Mouse (Mus musculus): Measurements from ENCODE around the gene Slc9a8. TPM values are rescaled to one million over a fixed set of nuclear protein-coding genes. Genes with fewer than 3 reads are reported as not detected.

Gene Slc9a8
- polyA plus RNA-seq, 1 experiment: 23.4 TPM

DNA sequence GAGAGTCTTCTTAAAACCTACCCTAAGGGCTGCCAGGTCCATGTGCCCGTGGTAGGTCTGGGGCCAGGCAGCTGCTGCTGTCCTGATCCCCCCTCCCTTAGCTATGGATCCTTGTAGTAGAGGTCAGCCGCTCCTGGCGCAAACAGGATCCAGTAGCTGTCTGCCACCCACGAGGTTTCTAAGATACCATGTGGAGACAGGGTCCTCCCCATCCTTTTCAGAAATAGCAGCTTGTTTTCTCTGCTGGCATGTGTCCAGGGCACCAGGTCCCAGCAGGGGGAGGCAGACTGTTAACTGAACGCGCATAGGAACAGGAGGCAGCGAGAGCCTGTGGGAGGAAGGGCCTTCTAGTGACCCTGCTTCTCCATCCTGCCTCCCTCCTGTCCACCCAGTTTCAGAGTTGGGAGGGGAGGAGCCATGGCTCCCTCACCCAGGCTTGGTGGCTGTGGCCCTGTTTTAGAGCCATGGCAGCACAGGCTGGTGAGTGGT, 54.7 kb downstream of the Slc9a8 start:
- no peak overlapping the region for H3K4me3 ChIP-seq (ENCODE audit: insufficient read depth, low read length)
- no peak for TF ChIP-seq POLR2A (IDR thresholded peaks at IDR 0.05; ENCODE audit: borderline replicate concordance, low read depth, low read length)
- no peak for TF ChIP-seq CTCF (IDR thresholded peaks at IDR 0.05; ENCODE audit: low read depth, low read length)
- peak overlapping the region; percentile 78 for H3K27ac ChIP-seq (ENCODE audit: insufficient read depth, low read depth, low read length)
- peaks cover 23% of the 10 kb centered on the region for H3K4me1 ChIP-seq (ENCODE audit: control insufficient read depth, insufficient read depth, low read length)

DNA sequence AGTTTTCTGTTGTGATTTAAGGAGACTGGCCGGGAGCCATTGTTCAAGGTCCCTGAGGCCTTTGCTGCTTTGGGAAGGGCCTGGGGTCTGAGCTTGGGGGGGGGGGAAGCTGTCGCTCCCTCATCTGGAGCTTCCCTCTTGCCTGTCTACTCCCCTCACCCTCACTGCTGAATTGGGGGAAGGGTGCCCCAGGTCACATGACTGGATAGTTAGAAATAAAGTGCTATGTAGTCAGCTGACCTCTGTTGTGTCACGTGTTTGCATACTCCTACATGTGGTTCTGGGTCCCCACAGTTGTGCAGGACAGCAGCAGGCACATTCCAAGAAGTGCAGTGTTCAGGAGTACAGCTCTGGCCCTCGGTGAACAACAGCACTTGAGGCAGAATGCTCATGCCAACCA, 55.2 kb downstream of the Slc9a8 start:
- H3K4me1 ChIP-seq (ENCODE audit: control insufficient read depth, insufficient read depth, low read length): peaks cover 23% of the 10 kb centered on the region
- TF ChIP-seq CTCF (IDR thresholded peaks at IDR 0.05; ENCODE audit: low read depth, low read length) (no peak), POLR2A (IDR thresholded peaks at IDR 0.05; ENCODE audit: borderline replicate concordance, low read depth, low read length) (no peak)
- peak overlapping the region; percentile 78 for H3K27ac ChIP-seq (ENCODE audit: insufficient read depth, low read depth, low read length)
- H3K4me3 ChIP-seq (ENCODE audit: insufficient read depth, low read length): no peak overlapping the region

DNA sequence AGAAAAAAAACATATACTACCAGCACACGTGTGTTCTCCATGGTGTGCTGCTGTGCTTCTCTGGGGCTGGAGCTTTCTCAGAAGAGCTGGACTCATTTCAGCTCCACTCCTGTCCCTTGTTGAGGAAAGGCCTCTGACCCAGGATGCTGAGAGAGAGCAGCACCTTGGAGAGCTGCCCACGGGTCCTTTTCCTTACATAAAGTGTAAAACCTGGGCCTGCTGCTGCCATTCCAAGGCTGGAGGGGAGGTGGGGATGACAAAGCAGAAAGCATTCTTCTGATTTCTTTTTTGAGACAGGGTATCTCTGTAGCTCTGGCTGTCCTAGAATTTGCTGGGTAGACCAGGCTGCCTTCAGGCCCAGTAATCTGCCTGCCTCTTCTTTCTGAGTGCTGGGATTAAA, 56.6 kb downstream of the Slc9a8 start:
- Histone ChIP-seq H3K4me3 (ENCODE audit: insufficient read depth, low read length) (no peak overlapping the region), H3K27ac (ENCODE audit: insufficient read depth, low read depth, low read length) (no peak overlapping the region)
- no peak for TF ChIP-seq CTCF (IDR thresholded peaks at IDR 0.05; ENCODE audit: low read depth, low read length)

DNA sequence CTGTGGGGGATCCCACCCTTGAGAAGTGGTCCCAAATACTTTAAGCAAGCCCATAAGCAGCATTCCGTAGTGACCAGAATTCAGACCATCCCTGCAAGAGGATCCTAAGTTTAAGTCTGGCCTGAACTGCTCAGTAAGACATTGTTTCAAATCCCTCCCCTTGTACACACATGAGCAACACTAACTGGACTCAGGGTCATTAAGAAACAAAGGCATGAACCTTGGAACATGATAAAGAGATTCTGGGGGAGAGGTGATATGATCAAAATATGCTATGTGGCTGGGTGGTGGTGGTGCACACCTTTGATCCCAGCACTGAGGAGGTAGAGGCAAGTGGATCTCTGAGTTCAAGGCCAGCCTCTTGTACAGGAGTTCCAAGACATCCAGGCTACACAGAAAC, 58.0 kb downstream of the Slc9a8 start:
- no peak for TF ChIP-seq POLR2A (IDR thresholded peaks at IDR 0.05; ENCODE audit: borderline replicate concordance, low read depth, low read length)
- no peak overlapping the region for H3K4me3 ChIP-seq (ENCODE audit: insufficient read depth, low read length)
- H3K4me1 ChIP-seq (ENCODE audit: control insufficient read depth, insufficient read depth, low read length): peaks cover 23% of the 10 kb centered on the region
- no peak overlapping the region for H3K27ac ChIP-seq (ENCODE audit: insufficient read depth, low read depth, low read length)

More for the DNA sequence above, 56.6 kb downstream of the Slc9a8 start:
- peaks cover 23% of the 10 kb centered on the region for H3K4me1 ChIP-seq (ENCODE audit: control insufficient read depth, insufficient read depth, low read length)

DNA sequence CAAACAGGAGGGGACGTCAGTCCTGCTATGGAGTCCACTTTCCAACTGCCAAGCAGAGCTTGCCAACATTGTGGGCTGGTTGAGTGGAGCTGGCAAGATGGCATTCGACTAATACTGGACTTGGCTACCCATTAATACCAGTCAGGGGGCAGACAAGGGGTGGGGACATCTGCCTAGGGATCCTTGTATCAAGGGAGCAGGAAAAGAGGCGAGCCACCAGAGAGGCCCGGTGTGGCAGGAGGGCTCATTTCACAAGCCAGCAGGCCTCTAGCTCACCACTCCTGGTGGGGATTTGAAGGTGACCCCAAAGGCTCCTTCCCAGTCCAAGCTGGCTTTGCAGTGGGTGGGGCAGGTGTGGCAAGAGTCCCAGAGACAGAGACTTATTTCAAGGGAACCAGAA, 61.2 kb downstream of the Slc9a8 start:
- TF ChIP-seq CTCF (IDR thresholded peaks at IDR 0.05; ENCODE audit: low read depth, low read length) (no peak), POLR2A (IDR thresholded peaks at IDR 0.05; ENCODE audit: borderline replicate concordance, low read depth, low read length) (no peak)
- H3K4me3 ChIP-seq (ENCODE audit: insufficient read depth, low read length): no peak overlapping the region
- no peak overlapping the region for H3K27ac ChIP-seq (ENCODE audit: insufficient read depth, low read depth, low read length)
- peaks cover 7% of the 10 kb centered on the region for H3K4me1 ChIP-seq (ENCODE audit: control insufficient read depth, insufficient read depth, low read length)

DNA sequence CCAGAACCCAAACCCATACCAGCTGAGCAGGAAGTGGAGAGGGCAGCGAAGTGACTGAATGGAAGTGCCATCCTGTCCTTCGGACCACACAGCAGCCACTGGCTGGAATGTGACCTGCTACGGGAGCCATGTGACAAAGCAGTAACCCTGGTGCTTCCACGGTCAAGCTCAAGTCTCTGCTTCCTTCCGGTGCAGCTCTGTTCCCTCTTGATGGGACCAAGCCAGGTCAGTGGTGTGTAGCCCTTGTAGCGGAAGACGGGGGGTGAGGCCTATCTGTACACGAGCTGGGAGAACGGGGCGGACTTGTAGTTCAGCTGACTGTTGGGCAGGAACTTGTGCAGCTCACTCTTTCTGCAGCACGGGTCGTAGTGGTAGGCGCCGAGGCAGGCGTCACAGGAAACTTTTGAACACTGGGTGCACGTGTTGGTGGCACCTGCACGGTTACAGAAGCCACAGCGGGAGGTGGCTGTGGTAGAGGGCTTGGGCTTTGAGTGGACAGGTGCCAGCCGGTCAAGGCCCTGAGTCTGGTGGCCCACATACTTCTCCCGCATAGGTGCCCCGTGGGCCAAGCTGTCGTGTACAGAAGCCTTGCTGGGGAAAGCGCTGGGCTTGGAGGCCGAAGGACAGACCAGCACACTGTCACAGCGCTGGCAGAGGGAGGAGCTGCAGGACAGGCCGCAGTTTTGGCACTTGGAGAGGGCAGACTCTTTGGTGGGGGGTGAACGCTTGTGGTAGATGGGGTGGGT, 61.7 kb downstream of the Slc9a8 start:
- Histone ChIP-seq H3K4me1 (ENCODE audit: control insufficient read depth, insufficient read depth, low read length) (peaks cover 6% of the 10 kb centered on the region; the same call in 1 of the 2 replicates), H3K27ac (ENCODE audit: insufficient read depth, low read depth, low read length) (no peak overlapping the region), H3K4me3 (ENCODE audit: insufficient read depth, low read length) (no peak overlapping the region)
- TF ChIP-seq POLR2A (IDR thresholded peaks at IDR 0.05; ENCODE audit: borderline replicate concordance, low read depth, low read length) (no peak), CTCF (IDR thresholded peaks at IDR 0.05; ENCODE audit: low read depth, low read length) (no peak)

DNA sequence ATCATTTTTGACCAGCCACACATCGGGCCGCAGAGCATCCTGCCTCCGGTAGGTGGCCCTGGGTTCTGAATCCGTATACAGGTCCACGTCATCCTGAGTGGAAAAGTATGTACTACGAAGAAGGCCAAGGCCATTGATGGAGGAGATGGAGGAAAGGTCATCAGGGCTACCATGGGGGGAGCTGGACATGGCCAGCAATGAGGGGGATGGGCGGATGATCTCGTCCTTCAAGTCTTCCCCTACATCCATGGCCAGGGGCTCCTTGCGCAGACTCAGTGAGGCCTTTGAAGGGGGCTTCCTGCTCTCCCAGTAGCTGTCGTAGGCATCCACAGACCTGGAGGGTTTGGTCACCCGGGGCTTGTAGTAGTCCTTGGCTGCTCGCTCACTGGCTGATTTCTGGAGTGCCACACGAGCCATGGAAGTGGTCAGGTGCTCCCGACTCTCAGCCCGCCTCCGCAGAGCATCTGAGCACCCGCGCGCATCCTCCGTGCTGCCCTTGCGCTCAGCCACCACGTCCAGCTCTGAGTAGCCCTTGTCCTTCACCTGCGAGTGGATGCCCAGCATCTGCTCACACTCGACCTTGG, 62.4 kb downstream of the Slc9a8 start:
- H3K27ac ChIP-seq (ENCODE audit: insufficient read depth, low read depth, low read length): no peak overlapping the region
- H3K4me1 ChIP-seq (ENCODE audit: control insufficient read depth, insufficient read depth, low read length): peaks cover 11% of the 10 kb centered on the region
- H3K4me3 ChIP-seq (ENCODE audit: insufficient read depth, low read length): no peak overlapping the region
- no peak for TF ChIP-seq CTCF (IDR thresholded peaks at IDR 0.05; ENCODE audit: low read depth, low read length)

DNA sequence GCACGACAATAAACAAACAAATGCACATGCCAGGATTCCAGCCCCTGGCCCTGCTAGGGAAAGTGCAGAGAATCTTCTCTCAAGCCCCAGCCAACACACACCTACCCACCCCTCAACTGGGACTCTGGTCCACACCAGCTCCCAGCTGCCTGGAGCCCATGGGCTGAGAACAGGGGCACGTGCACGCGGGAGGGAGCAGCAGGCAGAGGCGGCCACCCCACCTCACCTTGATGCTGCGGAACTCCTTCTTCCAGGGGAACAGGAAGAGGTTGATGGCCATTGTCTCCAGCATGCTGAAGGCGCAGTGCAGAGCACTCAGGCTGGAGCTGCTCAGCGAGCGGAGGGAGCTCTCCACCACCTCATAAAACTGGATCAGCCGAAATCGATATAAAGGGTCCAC, 63.4 kb downstream of the Slc9a8 start:
- Histone ChIP-seq H3K4me1 (ENCODE audit: control insufficient read depth, insufficient read depth, low read length) (peaks cover 19% of the 10 kb centered on the region), H3K4me3 (ENCODE audit: insufficient read depth, low read length) (no peak overlapping the region), H3K27ac (ENCODE audit: insufficient read depth, low read depth, low read length) (no peak overlapping the region)
- TF ChIP-seq CTCF (IDR thresholded peaks at IDR 0.05; ENCODE audit: low read depth, low read length) (no peak), POLR2A (IDR thresholded peaks at IDR 0.05; ENCODE audit: borderline replicate concordance, low read depth, low read length) (no peak)

DNA sequence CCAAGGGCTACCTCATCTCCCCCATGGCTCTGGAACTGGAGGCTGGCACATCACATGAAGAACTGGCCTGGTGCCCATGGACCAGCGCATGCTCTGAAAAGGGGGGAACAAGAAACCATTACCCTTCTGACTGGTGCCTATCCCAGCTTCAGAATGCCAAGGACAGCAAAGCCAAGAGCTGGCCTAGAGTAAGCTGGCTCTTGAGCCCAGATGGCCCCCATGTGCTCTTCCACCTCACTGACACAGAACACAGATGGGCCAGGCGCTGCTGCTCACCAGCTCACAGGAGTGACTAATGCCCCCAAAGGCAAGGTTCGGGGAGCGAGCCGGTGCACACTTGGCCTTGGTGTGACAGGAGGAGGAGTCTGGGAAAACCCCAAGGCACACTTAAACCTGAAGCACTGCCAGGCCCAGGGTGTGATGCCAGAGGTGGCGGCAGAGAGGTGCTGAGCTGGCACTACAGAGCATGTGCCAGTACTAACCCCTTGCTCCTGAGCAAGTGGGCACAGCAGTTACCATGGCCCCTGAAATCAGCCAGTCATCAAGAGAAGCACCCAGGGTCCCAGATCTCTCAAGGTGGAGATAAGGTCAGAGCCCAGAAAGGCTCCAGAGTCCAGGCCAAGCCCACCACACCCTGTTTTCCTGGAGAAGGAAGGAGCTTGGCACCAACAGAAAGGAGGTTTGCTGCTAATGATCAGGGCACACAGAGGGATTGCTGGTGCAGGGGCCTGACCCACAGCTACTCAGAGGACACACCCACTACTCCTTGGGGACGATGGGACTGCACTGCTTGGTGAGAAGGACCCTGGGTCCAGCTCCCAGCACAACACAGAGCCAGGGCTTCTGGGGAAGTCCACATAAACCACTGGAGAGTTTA, 64.2 kb downstream of the Slc9a8 start:
- no peak for TF ChIP-seq POLR2A (IDR thresholded peaks at IDR 0.05; ENCODE audit: borderline replicate concordance, low read depth, low read length)
- TF ChIP-seq CTCF (IDR thresholded peaks at IDR 0.05; ENCODE audit: low read depth, low read length): no peak
- H3K4me1 ChIP-seq (ENCODE audit: control insufficient read depth, insufficient read depth, low read length): peaks cover 21% of the 10 kb centered on the region
- H3K4me3 ChIP-seq (ENCODE audit: insufficient read depth, low read length): no peak overlapping the region
- H3K27ac ChIP-seq (ENCODE audit: insufficient read depth, low read depth, low read length): no peak overlapping the region

DNA sequence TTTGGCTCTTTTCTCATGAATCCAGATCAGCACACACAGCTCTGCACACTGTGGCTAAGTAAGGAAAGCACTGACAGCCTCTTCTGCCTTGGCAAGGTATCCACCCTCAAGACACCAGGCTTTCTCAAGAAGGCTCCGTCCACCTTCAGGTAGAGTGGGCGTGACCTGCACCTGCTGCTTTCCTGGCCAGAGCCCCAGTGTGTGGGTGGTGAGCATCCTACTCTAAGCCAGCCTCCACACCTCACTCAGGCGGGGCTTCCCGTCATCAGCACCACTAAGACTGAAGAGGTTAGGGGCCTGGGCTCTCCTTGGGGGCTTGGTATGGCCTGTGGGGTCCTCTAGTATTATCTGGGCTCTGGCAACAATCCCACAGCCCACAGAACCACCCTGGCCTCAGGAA, 65.1 kb downstream of the Slc9a8 start:
- Histone ChIP-seq H3K4me1 (ENCODE audit: control insufficient read depth, insufficient read depth, low read length) (peaks cover 24% of the 10 kb centered on the region), H3K27ac (ENCODE audit: insufficient read depth, low read depth, low read length) (no peak overlapping the region)
- no peak for TF ChIP-seq CTCF (IDR thresholded peaks at IDR 0.05; ENCODE audit: low read depth, low read length)
- no peak for TF ChIP-seq POLR2A (IDR thresholded peaks at IDR 0.05; ENCODE audit: borderline replicate concordance, low read depth, low read length)

More for the DNA sequence above, 65.1 kb downstream of the Slc9a8 start:
- H3K4me3 ChIP-seq (ENCODE audit: insufficient read depth, low read length): no peak overlapping the region
